Mouse (Mus musculus): ENCODE results near the gene Foxo1. TPM values are rescaled to one million over a fixed set of nuclear protein-coding genes. Genes with fewer than 3 reads are reported as not detected.

Gene Foxo1
- polyA plus RNA-seq, 2 experiments, result 1.0 to 1.4 TPM

GRCm38 (mm10) chr3:52293946-52294345 is 25.8 kb downstream of the Foxo1 start:
- H3K36me3 ChIP-seq (replicated peaks; ENCODE audit: control insufficient read depth, insufficient read depth, low read depth), result no peaks in the 10 kb centered on the region
- 54% methylated on average over 5 of the region's 5 CpGs for whole genome bisulfite sequencing (ENCODE audit: insufficient replicate concordance)
- ATAC-seq (ENCODE audit: insufficient read depth), result no peak

GRCm38 (mm10) chr3:52295688-52296087 is 27.6 kb downstream of the Foxo1 start:
- H3K27ac ChIP-seq, result no peak overlapping the region
- ATAC-seq (ENCODE audit: insufficient read depth) (no peak), DNase-seq (ENCODE audit: low read depth in 3 of 3, low spot score in 3 of 3) (no peak)
- H3K27me3 ChIP-seq (ENCODE audit: control insufficient read depth, insufficient read depth, low read length), result no peaks in the 10 kb centered on the region
- WGBS (ENCODE audit: insufficient replicate concordance), result 47% methylated on average over 1 of the region's 1 CpGs
- no peak overlapping the region for H3K4me2 ChIP-seq (ENCODE audit: low read depth)
- no peak overlapping the region for H3K9ac ChIP-seq (replicated peaks)
- no peak for TF ChIP-seq EP300 (IDR thresholded peaks at IDR 0.05; ENCODE audit: low read depth)
- TF ChIP-seq CTCF (IDR thresholded peaks at IDR 0.05; ENCODE audit: low read depth), result no peak
- H3K36me3 ChIP-seq (replicated peaks; ENCODE audit: control insufficient read depth, insufficient read depth, low read depth), result no peaks in the 10 kb centered on the region
- no peak overlapping the region for H3K4me3 ChIP-seq (ENCODE audit: insufficient read depth in 1 of 2, low read depth in 2 of 2, low read length in 2 of 2)
- peaks cover 0 to 34% of the 10 kb centered on the region in 2 experiments; a peak in 2 of 4 replicates for H3K4me1 ChIP-seq (replicated peaks; ENCODE audit: control insufficient read depth in 2 of 2, insufficient read depth in 2 of 2, low read length in 1 of 2)
- H3K9me3 ChIP-seq (ENCODE audit: control insufficient read depth, low read length), result no peaks in the 10 kb centered on the region

More at GRCm38 (mm10) chr3:52293946-52294345, 25.8 kb downstream of the Foxo1 start:
- DNase-seq (ENCODE audit: low read depth in 3 of 3, low spot score in 3 of 3), result no peak
- no peak overlapping the region for H3K9ac ChIP-seq (replicated peaks)
- TF ChIP-seq EP300 (IDR thresholded peaks at IDR 0.05; ENCODE audit: low read depth), result no peak
- TF ChIP-seq CTCF (IDR thresholded peaks at IDR 0.05; ENCODE audit: low read depth), result no peak
- H3K27ac ChIP-seq, result no peak overlapping the region
- H3K4me1 ChIP-seq (replicated peaks; ENCODE audit: control insufficient read depth in 2 of 2, insufficient read depth in 2 of 2, low read length in 1 of 2), result peaks cover 0 to 22% of the 10 kb centered on the region in 2 experiments; a peak in 2 of 4 replicates
- H3K4me3 ChIP-seq (ENCODE audit: insufficient read depth in 1 of 2, low read depth in 2 of 2, low read length in 2 of 2), result no peak overlapping the region
- no peaks in the 10 kb centered on the region for H3K9me3 ChIP-seq (ENCODE audit: control insufficient read depth, low read length)
- H3K4me2 ChIP-seq (ENCODE audit: low read depth), result no peak overlapping the region
- no peaks in the 10 kb centered on the region for H3K27me3 ChIP-seq (ENCODE audit: control insufficient read depth, insufficient read depth, low read length)

GRCm38 (mm10) chr3:52296224-52296760 is 28.2 kb downstream of the Foxo1 start:
- Histone ChIP-seq H3K4me2 (ENCODE audit: low read depth) (no peak overlapping the region), H3K4me3 (ENCODE audit: insufficient read depth in 1 of 2, low read depth in 2 of 2, low read length in 2 of 2) (no peak overlapping the region), H3K9ac (replicated peaks) (no peak overlapping the region), H3K27me3 (ENCODE audit: control insufficient read depth, insufficient read depth, low read length) (no peaks in the 10 kb centered on the region), H3K36me3 (replicated peaks; ENCODE audit: control insufficient read depth, insufficient read depth, low read depth) (no peaks in the 10 kb centered on the region), H3K4me1 (replicated peaks; ENCODE audit: control insufficient read depth in 2 of 2, insufficient read depth in 2 of 2, low read length in 1 of 2) (peaks cover 0 to 34% of the 10 kb centered on the region in 2 experiments; a peak in 2 of 4 replicates), H3K9me3 (ENCODE audit: control insufficient read depth, low read length) (no peaks in the 10 kb centered on the region), H3K27ac (no peak overlapping the region)
- WGBS (ENCODE audit: insufficient replicate concordance), result 35% methylated on average over 7 of the region's 7 CpGs
- DNase-seq (ENCODE audit: low read depth in 3 of 3, low spot score in 3 of 3), result no peak
- no peak for ATAC-seq (ENCODE audit: insufficient read depth)
- TF ChIP-seq EP300 (IDR thresholded peaks at IDR 0.05; ENCODE audit: low read depth) (no peak), CTCF (IDR thresholded peaks at IDR 0.05; ENCODE audit: low read depth) (no peak)

GRCm38 (mm10) chr3:52297291-52298018 is 29.3 kb downstream of the Foxo1 start:
- H3K4me3 ChIP-seq (ENCODE audit: insufficient read depth in 1 of 2, low read depth in 2 of 2, low read length in 2 of 2), result no peak overlapping the region
- no peaks in the 10 kb centered on the region for H3K36me3 ChIP-seq (replicated peaks; ENCODE audit: control insufficient read depth, insufficient read depth, low read depth)
- H3K9ac ChIP-seq (replicated peaks), result no peak overlapping the region
- H3K4me2 ChIP-seq (ENCODE audit: low read depth), result no peak overlapping the region
- no peaks in the 10 kb centered on the region for H3K9me3 ChIP-seq (ENCODE audit: control insufficient read depth, low read length)
- H3K4me1 ChIP-seq (replicated peaks; ENCODE audit: control insufficient read depth in 2 of 2, insufficient read depth in 2 of 2, low read length in 1 of 2), result peaks cover 0 to 34% of the 10 kb centered on the region in 2 experiments; a peak in 2 of 4 replicates
- WGBS (ENCODE audit: insufficient replicate concordance), result 53% methylated on average over 15 of the region's 15 CpGs
- no peaks in the 10 kb centered on the region for H3K27me3 ChIP-seq (ENCODE audit: control insufficient read depth, insufficient read depth, low read length)
- TF ChIP-seq CTCF (IDR thresholded peaks at IDR 0.05; ENCODE audit: low read depth), result no peak
- H3K27ac ChIP-seq, result no peak overlapping the region
- ATAC-seq (ENCODE audit: insufficient read depth), result no peak
- DNase-seq (ENCODE audit: low read depth in 3 of 3, low spot score in 3 of 3), result no peak

- DNase-seq (ENCODE audit: low read depth in 3 of 3, low spot score in 3 of 3), result no peak
- Histone ChIP-seq H3K36me3 (replicated peaks; ENCODE audit: control insufficient read depth, insufficient read depth, low read depth) (no peaks in the 10 kb centered on the region), H3K9ac (replicated peaks) (no peak overlapping the region), H3K27me3 (ENCODE audit: control insufficient read depth, insufficient read depth, low read length) (no peaks in the 10 kb centered on the region), H3K9me3 (ENCODE audit: control insufficient read depth, low read length) (no peaks in the 10 kb centered on the region), H3K4me3 (ENCODE audit: insufficient read depth in 1 of 2, low read depth in 2 of 2, low read length in 2 of 2) (no peak overlapping the region), H3K27ac (no peak overlapping the region), H3K4me1 (replicated peaks; ENCODE audit: control insufficient read depth in 2 of 2, insufficient read depth in 2 of 2, low read length in 1 of 2) (peaks cover 0 to 34% of the 10 kb centered on the region in 2 experiments; a peak in 2 of 4 replicates), H3K4me2 (ENCODE audit: low read depth) (no peak overlapping the region)
- TF ChIP-seq EP300 (IDR thresholded peaks at IDR 0.05; ENCODE audit: low read depth) (no peak), CTCF (IDR thresholded peaks at IDR 0.05; ENCODE audit: low read depth) (no peak)
- 49% methylated on average over 4 of the region's 4 CpGs for WGBS (ENCODE audit: insufficient replicate concordance)
- ATAC-seq (ENCODE audit: insufficient read depth), result no peak
Measured at GRCm38 (mm10) chr3:52298683-52299082, 30.5 kb downstream of the Foxo1 start.

All from liver, embryonic 14.5 days (tissue).